Mouse (Mus musculus) cerebellum, adult 9-10 months (tissue): Measurements from ENCODE around the gene Gm17428.
"Not testable (repeated sequence)": the region's sequence is repeated elsewhere in the genome, so short reads cannot be mapped to it uniquely, and the experiment has no call there.

ENCODE experiments used
- DNase-seq: peaks from one replicate; pipeline ENCODE4 v3.0.0; 2022

Gene Gm17428

GRCm38 (mm10) chr14:54992196-54992595 is 15.5 kb downstream of the Gm17428 start:
- no peak for DNase-seq

GRCm38 (mm10) chr14:54993636-54994035 is 16.9 kb downstream of the Gm17428 start:
- no peak for DNase-seq

GRCm38 (mm10) chr14:54994136-54994868 is 17.6 kb downstream of the Gm17428 start, which contains the start of gene Myh7:
Gene Myh7, minus strand, starts transcription at chr14:54994626.
- DNase-seq: no peak

- DNase-seq: no peak
These were observed 18.1 kb downstream of the Gm17428 start for GRCm38 (mm10) chr14:54994869-54995186.

GRCm38 (mm10) chr14:54995457-54996138 is 18.9 kb downstream of the Gm17428 start:
- no peak for DNase-seq

- DNase-seq: no peak
These were observed 20.1 kb downstream of the Gm17428 start for GRCm38 (mm10) chr14:54996793-54997192.

- DNase-seq: no peak
These were observed 20.6 kb downstream of the Gm17428 start for GRCm38 (mm10) chr14:54997297-54997696.

- no peak for DNase-seq
These were observed 21.9 kb downstream of the Gm17428 start for GRCm38 (mm10) chr14:54998680-54999079.

GRCm38 (mm10) chr14:54999868-55000267 is 23.1 kb downstream of the Gm17428 start:
- not testable (repeated sequence) for DNase-seq

- DNase-seq: no peak
These were observed 24.1 kb downstream of the Gm17428 start for GRCm38 (mm10) chr14:55000814-55001213.

- DNase-seq: no peak
These were observed 24.7 kb downstream of the Gm17428 start for GRCm38 (mm10) chr14:55001446-55001845.

- no peak for DNase-seq
These were observed 25.4 kb downstream of the Gm17428 start for GRCm38 (mm10) chr14:55001938-55002686.

GRCm38 (mm10) chr14:55002687-55003120 is 26.0 kb downstream of the Gm17428 start:
- no peak for DNase-seq

GRCm38 (mm10) chr14:55003878-55004855 is 27.4 kb downstream of the Gm17428 start:
- DNase-seq: no peak

- no peak for DNase-seq
These were observed 28.8 kb downstream of the Gm17428 start for GRCm38 (mm10) chr14:55005506-55005905.

- no peak for DNase-seq
These were observed 29.2 kb downstream of the Gm17428 start for GRCm38 (mm10) chr14:55005967-55006366.

- no peak for DNase-seq
These were observed 29.8 kb downstream of the Gm17428 start for GRCm38 (mm10) chr14:55006541-55006940.

GRCm38 (mm10) chr14:55007120-55007908 is 30.6 kb downstream of the Gm17428 start:
- DNase-seq: no peak

GRCm38 (mm10) chr14:55008417-55008816 is 31.7 kb downstream of the Gm17428 start:
- DNase-seq: no peak

- peak; percentile 23 for DNase-seq
These were observed 34.4 kb downstream of the Gm17428 start for GRCm38 (mm10) chr14:55011116-55011515.

GRCm38 (mm10) chr14:55014591-55014990 is 37.9 kb downstream of the Gm17428 start:
- DNase-seq: no peak
